Mouse (Mus musculus): ENCODE measurements around the gene Iqcf1.

GRCm38 (mm10) chr9:106460401-106461025 lies 39.3 kb upstream of the Iqcf1 start:
- TF ChIP-seq POLR2A (IDR thresholded peaks at IDR 0.05; ENCODE audit: extremely low read depth, insufficient read depth, low read length) (no peak), CTCF (IDR thresholded peaks at IDR 0.05; ENCODE audit: extremely low read depth, insufficient read depth, low read length) (no peak)
